ENCODE assay signal across 25 mouse cellular contexts in the genomic region with DNA sequence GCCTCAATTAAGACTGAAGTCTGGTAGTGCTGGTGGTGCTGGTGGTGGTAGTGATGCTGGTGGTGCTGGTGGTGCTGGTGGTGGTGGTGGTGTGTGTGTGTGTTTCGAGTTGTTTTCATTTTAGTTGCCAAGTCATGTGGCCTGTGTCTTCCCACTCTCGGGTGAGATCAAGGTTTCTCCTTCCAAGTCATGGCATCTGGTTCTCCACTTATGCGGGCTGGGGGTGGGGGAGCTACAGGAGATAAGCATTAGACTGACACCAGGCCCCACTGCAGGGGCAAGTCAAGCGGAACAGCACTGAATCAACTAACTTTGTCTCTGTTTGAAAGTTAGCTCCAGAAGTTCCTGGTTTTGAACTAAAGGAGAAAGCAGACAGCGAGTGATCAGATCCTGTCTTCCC. TPM values are rescaled to one million over a fixed set of nuclear protein-coding genes. Genes with fewer than 3 reads are reported as not detected.
DNase-seq lines count a peak whose midpoint lies in the region; ATAC-seq lines count a peak whose summit lies in the region.
"Had no signal": no experiment of that assay in that cellular context is flagged by ENCODE, and none has a peak within 500 bp of the region (broad histone marks: within the 10 kb centered on the region; RNA-seq: fewer than 3 reads in every experiment).

No protein-coding gene starts in this region.

- WGBS in midbrain, embryonic 15.5 days, result 47% methylated on average over 5 of the region's 5 CpGs
- WGBS in hindbrain, embryonic 14.5 days, result 57% methylated on average over 5 of the region's 5 CpGs

- DNase-seq in gastrocnemius, postnatal 25 days, result peak; percentile 12
- no peak for DNase-seq in gastrocnemius, postnatal 4 days (ENCODE audit: low spot score in 2 of 2)
- DNase-seq in A20 (ENCODE audit: low read depth, low spot score) (peak; percentile 54), MEL-GATA-1-ER (ENCODE audit: extremely low read depth, low read depth) (peak; percentile 69)
- peak; percentile 31 to 57 for DNase-seq in heart, postnatal 10 days
- no peak for DNase-seq in thymus, postnatal 25 days
- DNase-seq in hindbrain, embryonic 14.5 days (ENCODE audit: low spot score), result no peak
- DNase-seq: adrenal gland, postnatal 10 days; cerebellum, adult 11-12 months; cerebellum, postnatal 25 days; gastrocnemius, postnatal 14 days; kidney, adult 8-10 months; liver; lung, adult 2 months; lung, postnatal 36 days; retina, postnatal 1 day; thymus, adult 18-20 months had no signal

- no peak for ATAC-seq in midbrain, embryonic 15.5 days (replicated peaks)
- ATAC-seq in hindbrain, embryonic 14.5 days (ENCODE audit: low FRiP score), result no peak

- H3K9ac ChIP-seq in midbrain, embryonic 15.5 days, result no peak overlapping the region
- H3K9ac ChIP-seq in hindbrain, embryonic 14.5 days, result no peak overlapping the region
- H3K9ac ChIP-seq: embryonic facial prominence, embryonic 15.5 days had no signal

- H3K4me3 ChIP-seq in midbrain, embryonic 15.5 days, result no peak overlapping the region
- no peak overlapping the region for H3K4me3 ChIP-seq in hindbrain, embryonic 14.5 days (replicated peaks; ENCODE audit: low read length)
- H3K4me3 ChIP-seq: embryonic facial prominence, embryonic 15.5 days; forebrain, embryonic 10.5 days had no signal

- H3K36me3 ChIP-seq in midbrain, embryonic 15.5 days (replicated peaks), result no peaks in the 10 kb centered on the region
- H3K36me3 ChIP-seq in hindbrain, embryonic 14.5 days (replicated peaks; ENCODE audit: control insufficient read depth, insufficient read depth), result no peaks in the 10 kb centered on the region
- H3K36me3 ChIP-seq: embryonic facial prominence, embryonic 15.5 days; forebrain, embryonic 10.5 days had no signal

- H3K4me2 ChIP-seq in midbrain, embryonic 15.5 days, result no peak overlapping the region
- H3K4me2 ChIP-seq in hindbrain, embryonic 14.5 days (replicated peaks), result no peak overlapping the region
- H3K4me2 ChIP-seq: embryonic facial prominence, embryonic 15.5 days; midbrain, embryonic 11.5 days had no signal

- no peaks in the 10 kb centered on the region for H3K27me3 ChIP-seq in midbrain, embryonic 15.5 days (replicated peaks)
- no peaks in the 10 kb centered on the region for H3K27me3 ChIP-seq in hindbrain, embryonic 14.5 days (ENCODE audit: control insufficient read depth, insufficient read depth, low read length)
- H3K27me3 ChIP-seq: embryonic facial prominence, embryonic 15.5 days had no signal

- no peaks in the 10 kb centered on the region for H3K9me3 ChIP-seq in midbrain, embryonic 15.5 days
- no peaks in the 10 kb centered on the region for H3K9me3 ChIP-seq in hindbrain, embryonic 14.5 days (ENCODE audit: control insufficient read depth, low read length)
- H3K9me3 ChIP-seq: embryonic facial prominence, embryonic 15.5 days; forebrain, embryonic 10.5 days had no signal

- H3K4me1 ChIP-seq in midbrain, embryonic 15.5 days, result no peaks in the 10 kb centered on the region
- H3K4me1 ChIP-seq in hindbrain, embryonic 14.5 days (replicated peaks; ENCODE audit: control insufficient read depth, insufficient read depth, low read length), result no peaks in the 10 kb centered on the region
- H3K4me1 ChIP-seq: embryonic facial prominence, embryonic 15.5 days had no signal

- no peak overlapping the region for H3K27ac ChIP-seq in midbrain, embryonic 15.5 days
- H3K27ac ChIP-seq in hindbrain, embryonic 14.5 days, result no peak overlapping the region
- H3K27ac ChIP-seq: embryonic facial prominence, embryonic 15.5 days; forebrain, embryonic 10.5 days had no signal

- intact Hi-C loops in heart, postnatal 10 days (cut with DNase I), result loop anchor here (2.0 kb wide), 2 partner anchors 23 to 69 kb away; a partner anchor contains a TSS

RNA-seq across cellular contexts. Expression of a gene that starts 23.0 kb away (rescaled TPM):
- total RNA-seq in gastrocnemius, postnatal 25 days (2021), result 10 to 100 TPM; 77.6 to 84.2 TPM
- 100 to 1,000 TPM; 129 to 150 TPM for total RNA-seq in gastrocnemius, postnatal 4 days (2021)
- 100 to 1,000 TPM; 127 to 130 TPM for total RNA-seq in heart, postnatal 10 days (2021)
- 63.4 and 68.6 TPM in 2 replicates for polyA plus RNA-seq in midbrain, embryonic 15.5 days (2015; fragmentation: Nextera tagmentation; extraction: Ambion mirVana)
- 67.8 and 68.5 TPM in 2 replicates for polyA plus RNA-seq in hindbrain, embryonic 14.5 days (2014; fragmentation: Nextera tagmentation; extraction: Ambion mirVana)

RNA-seq across cellular contexts. Expression of a gene that starts 46.6 kb away (rescaled TPM):
- under 1 TPM in 1 of 2 experiments, not detected in 1; 0.21 TPM for total RNA-seq in gastrocnemius, postnatal 25 days (2021)
- 1 to 10 TPM in 1 of 2 experiments, under 1 TPM in 1; 0.64 to 1.1 TPM for total RNA-seq in gastrocnemius, postnatal 4 days (2021)
- total RNA-seq in heart, postnatal 10 days (2021), result under 1 TPM in 1 of 2 experiments, not detected in 1; 0.26 TPM
- polyA plus RNA-seq in midbrain, embryonic 15.5 days (2015; fragmentation: Nextera tagmentation; extraction: Ambion mirVana), result 0.14 and 0.17 TPM in 2 replicates
- polyA plus RNA-seq in hindbrain, embryonic 14.5 days (2014; fragmentation: Nextera tagmentation; extraction: Ambion mirVana), result 0.27 TPM in 1 of 2 replicates, not detected in the other
- total RNA-seq: ES-E14; gastrocnemius, postnatal 14 days had no signal
- polyA plus RNA-seq: C2C12; midbrain, embryonic 11.5 days had no signal

RNA-seq across cellular contexts. Expression of a gene that starts 46.6 kb away (rescaled TPM):
- not detected for total RNA-seq in gastrocnemius, postnatal 25 days (2021)
- not detected for total RNA-seq in gastrocnemius, postnatal 4 days (2021)
- not detected for total RNA-seq in heart, postnatal 10 days (2021)
- 0.18 TPM in 1 of 2 replicates, not detected in the other for polyA plus RNA-seq in midbrain, embryonic 15.5 days (2015; fragmentation: Nextera tagmentation; extraction: Ambion mirVana)
- polyA plus RNA-seq in hindbrain, embryonic 14.5 days (2014; fragmentation: Nextera tagmentation; extraction: Ambion mirVana), result not detected in 2 replicates
- total RNA-seq: ES-E14; gastrocnemius, postnatal 14 days; left cerebral cortex, postnatal 36 days; neutrophil, adult 5-6 weeks had no signal
- polyA plus RNA-seq: C2C12; forebrain, embryonic 10.5 days; midbrain, embryonic 11.5 days had no signal

Comparison
In these comparisons a context has a peak if more than half of its experiments do, and no peak if none do; other contexts are left out.
1. DNase-seq: peak in gastrocnemius, postnatal 25 days (single experiment), A20 (single experiment), MEL-GATA-1-ER (single experiment) and heart, postnatal 10 days (2 of 2); none in gastrocnemius, postnatal 4 days (0 of 2), thymus, postnatal 25 days (single experiment) and hindbrain, embryonic 14.5 days (single experiment).